Mouse (Mus musculus) myocyte (in vitro differentiated cells): ENCODE measurements around the gene Hpn.

Experiments used
- CEBPB ChIP-seq: IDR thresholded peaks from 2 replicates; pipeline ENCODE4 v1.6.1; 2011; ENCODE audit warnings: mild to moderate bottlenecking, moderate library complexity; ENCODE audit not compliant: poor library complexity, insufficient read depth, severe bottlenecking
- E2F4 ChIP-seq: IDR thresholded peaks from one replicate; pipeline ENCODE4 v1.6.1; 2011; ENCODE audit warnings: mild to moderate bottlenecking, control low read depth, moderate library complexity; ENCODE audit not compliant: insufficient read depth
- POLR2A ChIP-seq: IDR thresholded peaks from one replicate; pipeline ENCODE4 v1.6.1; 2011; ENCODE audit warnings: low read depth, mild to moderate bottlenecking, control low read depth, moderate library complexity; ENCODE audit not compliant: insufficient read length
- TCF12 ChIP-seq: IDR thresholded peaks from one replicate; pipeline ENCODE4 v1.6.1; 2011; ENCODE audit warnings: mild to moderate bottlenecking, control low read depth; ENCODE audit not compliant: poor library complexity, insufficient read depth, severe bottlenecking

GRCm38 (mm10) chr7:31114646-31115045 is 444 bp downstream of the Hpn start:
- TF ChIP-seq POLR2A (no peak), CEBPB (no peak), E2F4 (no peak), TCF12 (no peak)
